Mouse (Mus musculus) MEL (cell line): Measurements from ENCODE around the gene Uchl5.

Experiments used
- BHLHE40 ChIP-seq: IDR thresholded peaks from 2 replicates; pipeline ENCODE4 v1.6.1; 2012; ENCODE audit warnings: low read depth, mild to moderate bottlenecking, inconsistent platforms, low read length, improper control_type of control experiment, borderline replicate concordance
- CTCF ChIP-seq, 3 experiments: IDR thresholded peaks in 2 of 3; conservative IDR thresholded peaks in 1 of 3; 2 replicates each; pipeline ENCODE4 v1.5.1; 2011 to 2012; ENCODE audit warnings: low read length in 3 of 3, low read depth in 2 of 3, mild to moderate bottlenecking in 2 of 3, improper control_type of control experiment in 1 of 3, inconsistent platforms in 1 of 3, mixed read lengths in 1 of 3, moderate library complexity in 1 of 3; ENCODE audit not compliant: control insufficient read depth in 1 of 3, insufficient read depth in 1 of 3, poor library complexity in 1 of 3, severe bottlenecking in 1 of 3
- EP300 ChIP-seq, 2 experiments: IDR thresholded peaks; 2 replicates each; pipeline ENCODE4 v1.6.1; 2011; ENCODE audit warnings: improper control_type of control experiment in 2 of 2, low read length in 2 of 2, low read depth in 1 of 2, mild to moderate bottlenecking in 1 of 2
- GATA1 ChIP-seq: IDR thresholded peaks from 2 replicates; pipeline ENCODE4 v1.6.1; 2011; ENCODE audit warnings: low read depth, low read length, improper control_type of control experiment
- KAT2A ChIP-seq: conservative IDR thresholded peaks from 2 replicates; pipeline ENCODE4 v1.6.1; 2012; ENCODE audit warnings: low read depth, low read length, improper control_type of control experiment, inconsistent platforms
- MAX ChIP-seq: IDR thresholded peaks from 2 replicates; pipeline ENCODE4 v1.6.1; 2011; ENCODE audit warnings: low read length, improper control_type of control experiment
- MEF2A ChIP-seq: IDR thresholded peaks from 2 replicates; pipeline ENCODE4 v1.6.1; 2014; ENCODE audit warnings: low read depth, mild to moderate bottlenecking, inconsistent platforms, low read length, improper control_type of control experiment; ENCODE audit not compliant: poor library complexity, insufficient replicate concordance, severe bottlenecking; ENCODE audit errors: extremely low read depth
- POLR2A ChIP-seq, 2 experiments: IDR thresholded peaks; 2 replicates each; pipeline ENCODE4 v1.6.1; 2011 to 2012; ENCODE audit warnings: low read length in 2 of 2, mild to moderate bottlenecking in 2 of 2, control low read depth in 1 of 2, improper control_type of control experiment in 1 of 2, low read depth in 1 of 2, moderate library complexity in 1 of 2; ENCODE audit not compliant: control insufficient read depth in 1 of 2, insufficient read depth in 1 of 2, poor library complexity in 1 of 2
- SIN3A ChIP-seq: IDR thresholded peaks from 2 replicates; pipeline ENCODE4 v1.6.1; 2012; ENCODE audit warnings: low read length, improper control_type of control experiment, inconsistent platforms

- no peak for TF ChIP-seq CTCF (IDR thresholded peaks at IDR 0.05 in 2 of 3, conservative IDR thresholded peaks at IDR 0.05 in 1 of 3; ENCODE audit: control insufficient read depth in 1 of 3, insufficient read depth in 1 of 3, low read depth in 2 of 3, low read length in 3 of 3, poor library complexity in 1 of 3, severe bottlenecking in 1 of 3)
- TF ChIP-seq KAT2A: no peak
- no peak for TF ChIP-seq POLR2A (IDR thresholded peaks at IDR 0.05; ENCODE audit: control insufficient read depth in 1 of 2, insufficient read depth in 1 of 2, low read depth in 1 of 2, low read length in 2 of 2, poor library complexity in 1 of 2)
- TF ChIP-seq BHLHE40: no peak
- TF ChIP-seq MAX: no peak
- TF ChIP-seq EP300 (IDR thresholded peaks at IDR 0.05; ENCODE audit: low read depth in 1 of 2, low read length in 2 of 2): no peak
- TF ChIP-seq SIN3A: no peak
- no peak for TF ChIP-seq GATA1
- no peak for TF ChIP-seq MEF2A
Observed at GRCm38 (mm10) chr1:143762159-143762558, 14.9 kb upstream of the Uchl5 start.
